Mouse (Mus musculus) E14TG2a.4 (cell line): Measurements from ENCODE around the gene Taok3.

ENCODE experiments used
- CTCF ChIP-seq: conservative IDR thresholded peaks from 2 replicates; pipeline ENCODE4 v1.5.1; 2014; ENCODE audit warnings: low read length
- NANOG ChIP-seq: IDR thresholded peaks from 2 replicates; pipeline ENCODE4 v1.6.1; 2014; ENCODE audit warnings: borderline replicate concordance, low read length, mixed read lengths
- POU5F1 ChIP-seq: IDR thresholded peaks from 2 replicates; pipeline ENCODE4 v1.6.1; 2014; ENCODE audit warnings: low read length, borderline replicate concordance

GRCm38 (mm10) chr5:117133446-117134065 lies 13.6 kb downstream of the Taok3 start:
- TF ChIP-seq CTCF (no peak), POU5F1 (no peak), NANOG (no peak)
